Mouse (Mus musculus) adrenal gland, postnatal 14 days (tissue): ENCODE data around the gene Fcgr3. TPM values are rescaled to one million over a fixed set of nuclear protein-coding genes. Genes with fewer than 3 reads are reported as not detected.

Source experiments
- DNase-seq: peaks from one replicate; pipeline ENCODE4 v3.0.0; 2021; ENCODE audit warnings: mixed read lengths
- total RNA-seq: library from RNA; stranded (reverse); gene quantifications from 2 replicates; pipeline ENCODE4 v1.2.3, GENCODE M21; 2021

The Fcgr3 gene
- total RNA-seq, 1 experiment from 2014 or later, result 8.1 TPM

- DNase-seq, result no peak
These were observed 14.0 kb downstream of the Fcgr3 start for GRCm38 (mm10) chr1:171050774-171051173.

- no peak for DNase-seq
These were observed 15.5 kb downstream of the Fcgr3 start for GRCm38 (mm10) chr1:171049263-171049662.

GRCm38 (mm10) chr1:171046501-171046900 lies 18.2 kb downstream of the Fcgr3 start:
- DNase-seq, result no peak

- no peak for DNase-seq
These were observed 19.7 kb downstream of the Fcgr3 start for GRCm38 (mm10) chr1:171045079-171045465.

- peak; percentile 93 for DNase-seq
These were observed 20.2 kb downstream of the Fcgr3 start for GRCm38 (mm10) chr1:171044365-171045078.

GRCm38 (mm10) chr1:171043594-171044153 lies 21.1 kb downstream of the Fcgr3 start:
- DNase-seq, result no peak

GRCm38 (mm10) chr1:171039880-171040279 lies 24.9 kb downstream of the Fcgr3 start:
- DNase-seq, result no peak

GRCm38 (mm10) chr1:171039135-171039534 lies 25.6 kb downstream of the Fcgr3 start:
- DNase-seq, result no peak

GRCm38 (mm10) chr1:171037861-171038721 lies 26.6 kb downstream of the Fcgr3 start:
- DNase-seq, result peak; percentile 89

- peak; percentile 76 for DNase-seq
These were observed 28.0 kb downstream of the Fcgr3 start for GRCm38 (mm10) chr1:171036550-171037324.

- DNase-seq, result no peak
These were observed 29.1 kb downstream of the Fcgr3 start for GRCm38 (mm10) chr1:171035611-171036010.

GRCm38 (mm10) chr1:171034201-171034600 lies 30.5 kb downstream of the Fcgr3 start:
- no peak for DNase-seq

- DNase-seq, result peak; percentile 86
These were observed 31.0 kb downstream of the Fcgr3 start for GRCm38 (mm10) chr1:171033756-171034155.

GRCm38 (mm10) chr1:171033196-171033595 lies 31.5 kb downstream of the Fcgr3 start:
- DNase-seq, result peak; percentile 17

- peak; percentile 22 for DNase-seq
These were observed 32.0 kb downstream of the Fcgr3 start for GRCm38 (mm10) chr1:171032691-171033090.

GRCm38 (mm10) chr1:171031752-171032151 lies 33.0 kb downstream of the Fcgr3 start:
- no peak for DNase-seq

- DNase-seq, result peak; percentile 29
These were observed 45.3 kb downstream of the Fcgr3 start for GRCm38 (mm10) chr1:171019311-171019950.

GRCm38 (mm10) chr1:171018737-171019136 lies 46.0 kb downstream of the Fcgr3 start, which contains the start of gene Fcgr4:
Gene Fcgr4 (plus strand): TSS chr1:171018920.
- no peak for DNase-seq

GRCm38 (mm10) chr1:171017468-171018158 lies 47.1 kb downstream of the Fcgr3 start:
- no peak for DNase-seq

- peak; percentile 14 for DNase-seq
These were observed 47.9 kb downstream of the Fcgr3 start for GRCm38 (mm10) chr1:171016676-171017356.
